Mouse (Mus musculus) bone marrow, adult 2 months (tissue): ENCODE measurements around the gene Cluap1.

Experiments
- CTCF ChIP-seq: fragments of 200-500 bp; IDR thresholded peaks from 2 replicates; pipeline ENCODE4 v1.5.1; 2011; ENCODE audit warnings: low read length, control low read depth; ENCODE audit not compliant: control insufficient read depth, insufficient read depth
- POLR2A ChIP-seq: fragments of 200-500 bp; IDR thresholded peaks from 2 replicates; pipeline ENCODE4 v1.6.1; 2011; ENCODE audit warnings: low read depth, mild to moderate bottlenecking, control low read depth, low read length, borderline replicate concordance; ENCODE audit not compliant: control insufficient read depth

DNA sequence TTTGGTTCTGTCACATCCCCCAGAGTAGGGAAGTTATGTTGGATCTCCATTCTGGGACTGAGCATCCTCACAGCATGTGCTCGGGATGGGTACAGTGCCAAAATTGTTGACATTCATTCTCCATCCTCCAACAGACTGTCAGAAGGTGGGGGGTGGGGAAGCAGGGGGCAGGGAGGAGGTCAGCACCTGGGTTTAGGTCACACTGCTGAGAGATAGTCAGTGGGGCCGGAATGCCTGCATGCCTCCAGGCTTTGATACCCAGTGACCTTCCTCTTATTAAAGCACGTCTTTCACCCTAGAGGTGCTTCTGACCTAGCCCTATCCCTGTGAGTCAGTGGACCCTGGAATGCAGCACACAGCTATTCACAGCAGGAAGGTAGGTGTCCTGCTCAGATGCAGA is 68.1 kb downstream of the Cluap1 start:
- TF ChIP-seq CTCF, result no peak
- TF ChIP-seq POLR2A, result no peak
